Mouse (Mus musculus) cerebellum, postnatal 10 days (tissue): ENCODE data around the gene Kif1b.

Experiments used
- DNase-seq, 2 experiments: peaks; one replicate each; pipeline ENCODE4 v3.0.0; 2021; ENCODE audit warnings: mixed read lengths in 2 of 2

Gene Kif1b

DNA sequence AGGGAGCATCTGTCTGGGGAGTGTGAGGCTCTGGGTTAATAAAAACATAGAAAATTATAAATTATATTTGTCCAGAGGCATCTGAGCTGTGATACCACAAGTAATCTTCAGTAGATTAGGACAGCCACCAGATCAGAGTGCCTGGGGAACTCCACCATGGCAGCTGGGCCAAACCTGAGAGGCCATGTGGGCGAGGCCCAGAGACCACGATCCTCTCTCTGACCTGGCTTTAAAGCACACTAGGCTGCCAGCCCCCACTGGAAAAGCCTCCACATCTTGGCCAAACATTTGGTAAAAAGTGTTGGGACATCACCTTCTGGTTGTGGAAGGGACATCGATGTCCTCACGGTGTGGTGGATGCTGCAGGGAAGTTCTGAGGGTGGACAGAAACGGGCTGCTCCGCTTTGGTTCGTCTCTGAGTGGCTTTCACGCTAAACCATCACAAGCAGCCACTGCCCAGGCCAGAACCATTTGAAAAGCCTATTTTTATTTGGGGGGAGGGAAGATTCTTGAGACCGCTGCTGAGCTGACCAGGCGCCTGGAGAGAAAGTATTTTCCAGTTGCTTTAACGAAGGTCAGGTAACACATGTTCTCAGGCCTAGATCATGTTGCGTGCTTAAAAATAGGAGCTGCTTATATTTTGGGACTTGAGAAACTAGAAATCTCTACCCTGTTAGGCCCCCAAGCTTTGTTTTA is 6.2 kb upstream of the Kif1b start:
- DNase-seq: peak in 1 of 2 experiments; percentile 33

GRCm38 (mm10) chr4:149311996-149312395 is 4.5 kb upstream of the Kif1b start:
- DNase-seq: no peak

DNA sequence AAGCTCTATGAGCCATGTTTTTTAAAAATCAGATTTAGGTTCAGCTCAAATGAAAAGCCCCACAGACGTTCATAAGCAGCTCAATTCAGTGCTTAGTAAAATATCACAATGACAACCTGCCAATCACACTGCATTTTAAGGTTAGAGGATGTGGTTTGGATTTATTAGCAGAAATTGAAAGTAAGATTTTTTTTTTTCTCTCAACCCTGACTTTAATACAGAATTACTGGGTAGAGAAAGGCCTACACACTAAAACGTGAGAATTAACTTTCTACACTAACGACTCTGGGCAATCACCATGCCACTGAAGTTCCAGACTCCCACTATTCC is 963 bp upstream of the Kif1b start:
- no peak for DNase-seq

- peak; percentile 95 to 97 for DNase-seq
Observed at GRCm38 (mm10) chr4:149306712-149307595, 539 bp downstream of the Kif1b start.

DNA sequence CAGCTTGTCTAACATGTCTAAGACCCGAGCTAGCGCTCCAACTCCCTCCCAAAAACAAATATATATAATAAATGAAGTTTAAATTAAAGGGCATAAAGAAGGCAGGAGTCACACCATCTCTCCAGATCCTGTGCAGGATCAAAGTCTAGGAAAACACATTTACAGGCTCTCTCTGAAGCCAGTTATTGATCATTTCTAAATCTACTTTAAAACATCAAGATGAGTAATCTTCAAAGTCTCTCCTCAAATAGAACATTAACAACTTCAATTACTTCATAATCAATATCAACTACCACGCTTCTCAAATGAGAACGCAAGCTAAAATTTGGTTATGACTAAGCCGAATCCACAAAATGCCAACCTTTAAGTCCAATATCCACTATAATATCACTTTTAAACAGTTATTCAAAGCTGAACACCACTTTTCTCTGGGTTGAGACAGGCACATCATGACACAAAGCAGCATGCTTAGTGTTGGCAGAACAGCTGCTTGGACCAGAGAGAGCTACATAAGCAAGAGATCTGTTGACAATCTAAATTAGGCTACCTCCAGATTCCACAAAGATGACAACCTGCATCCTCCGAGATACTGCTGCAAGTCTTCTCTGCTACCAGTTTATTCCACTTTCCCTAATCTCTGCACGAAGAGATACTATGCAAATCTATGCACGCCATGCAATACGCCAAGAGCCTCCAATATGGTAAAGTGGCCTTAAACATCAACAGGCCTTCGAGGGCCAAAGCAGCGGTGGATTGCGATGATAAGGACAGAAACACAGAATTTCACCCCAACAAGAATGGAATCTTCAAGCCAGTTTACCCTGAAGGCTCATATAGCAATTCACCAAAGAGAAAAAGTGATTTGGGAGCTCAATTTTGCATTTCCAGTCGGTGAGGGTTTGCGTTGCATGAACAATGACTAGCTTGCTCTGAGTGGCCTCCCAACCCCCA is 1.5 kb downstream of the Kif1b start:
- DNase-seq: no peak

DNA sequence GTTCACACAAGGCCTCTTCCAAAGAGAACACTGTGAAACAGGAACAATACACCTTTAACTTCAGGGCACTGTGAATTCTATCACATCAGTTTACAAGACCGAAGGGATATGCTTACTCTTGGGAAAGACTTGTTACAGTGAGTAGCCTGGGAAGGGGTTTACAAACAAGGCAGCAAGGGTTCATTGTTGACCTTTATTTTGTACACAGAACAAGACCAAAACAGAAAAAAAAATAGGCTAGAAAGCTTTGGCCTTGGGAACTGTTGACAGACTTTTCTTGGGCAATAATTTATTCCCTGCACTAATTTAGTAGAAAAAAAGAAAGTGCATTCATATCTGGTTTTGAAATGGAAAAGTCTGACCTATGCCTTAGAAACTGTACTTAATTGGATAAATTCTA is 3.0 kb downstream of the Kif1b start:
- no peak for DNase-seq

DNA sequence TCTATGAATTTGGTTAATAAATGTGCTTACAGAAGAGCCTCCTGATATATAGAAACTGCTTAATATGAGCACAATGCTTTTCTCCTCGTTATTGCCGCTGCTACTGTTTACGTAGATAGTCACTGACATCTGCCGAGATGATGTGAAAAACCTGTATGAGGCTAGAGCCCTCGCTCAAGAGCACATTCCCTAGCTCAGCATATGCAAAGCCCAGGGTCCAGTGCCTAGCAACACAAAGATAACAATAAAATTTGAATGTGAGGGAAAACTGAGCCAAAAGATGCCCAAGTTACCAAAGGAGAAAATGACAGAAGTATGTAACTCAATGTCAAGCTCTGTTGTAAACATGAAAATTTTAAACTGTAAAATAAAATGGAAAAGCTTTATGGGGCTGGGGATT is 4.0 kb downstream of the Kif1b start:
- DNase-seq: no peak

- no peak for DNase-seq
Observed at GRCm38 (mm10) chr4:149302751-149303150, 4.7 kb downstream of the Kif1b start.

- no peak for DNase-seq
Observed at GRCm38 (mm10) chr4:149302136-149302535, 5.4 kb downstream of the Kif1b start.

GRCm38 (mm10) chr4:149296501-149296900 is 11.0 kb downstream of the Kif1b start:
- DNase-seq: no peak

GRCm38 (mm10) chr4:149292984-149293383 is 14.5 kb downstream of the Kif1b start:
- DNase-seq: peak; percentile 77 to 85

- no peak for DNase-seq
Observed at GRCm38 (mm10) chr4:149291061-149291460, 16.4 kb downstream of the Kif1b start.

GRCm38 (mm10) chr4:149290157-149290750 is 17.2 kb downstream of the Kif1b start:
- no peak for DNase-seq

- no peak for DNase-seq
Observed at GRCm38 (mm10) chr4:149286287-149287137, 21.0 kb downstream of the Kif1b start.

GRCm38 (mm10) chr4:149285691-149286090 is 21.8 kb downstream of the Kif1b start:
- DNase-seq: no peak

DNA sequence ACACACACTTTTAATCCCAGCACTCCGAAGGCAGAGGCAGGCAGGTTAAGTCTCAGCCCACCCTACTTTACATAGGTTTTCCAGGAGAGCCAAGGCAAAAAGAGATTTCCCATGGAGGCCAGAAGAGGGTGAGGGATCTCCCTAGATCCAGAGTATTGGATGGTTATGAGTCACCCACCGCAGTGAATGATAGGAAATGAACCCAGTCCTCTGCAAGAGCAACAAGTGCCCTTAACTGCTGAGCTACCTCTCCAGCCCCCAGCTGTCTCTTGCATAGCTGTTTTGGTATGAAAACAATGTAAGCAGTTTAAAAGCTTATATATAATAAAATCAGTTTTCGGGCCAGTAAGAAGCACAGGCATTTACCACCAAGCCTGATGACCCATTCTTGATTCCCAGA is 24.5 kb downstream of the Kif1b start:
- no peak for DNase-seq

DNA sequence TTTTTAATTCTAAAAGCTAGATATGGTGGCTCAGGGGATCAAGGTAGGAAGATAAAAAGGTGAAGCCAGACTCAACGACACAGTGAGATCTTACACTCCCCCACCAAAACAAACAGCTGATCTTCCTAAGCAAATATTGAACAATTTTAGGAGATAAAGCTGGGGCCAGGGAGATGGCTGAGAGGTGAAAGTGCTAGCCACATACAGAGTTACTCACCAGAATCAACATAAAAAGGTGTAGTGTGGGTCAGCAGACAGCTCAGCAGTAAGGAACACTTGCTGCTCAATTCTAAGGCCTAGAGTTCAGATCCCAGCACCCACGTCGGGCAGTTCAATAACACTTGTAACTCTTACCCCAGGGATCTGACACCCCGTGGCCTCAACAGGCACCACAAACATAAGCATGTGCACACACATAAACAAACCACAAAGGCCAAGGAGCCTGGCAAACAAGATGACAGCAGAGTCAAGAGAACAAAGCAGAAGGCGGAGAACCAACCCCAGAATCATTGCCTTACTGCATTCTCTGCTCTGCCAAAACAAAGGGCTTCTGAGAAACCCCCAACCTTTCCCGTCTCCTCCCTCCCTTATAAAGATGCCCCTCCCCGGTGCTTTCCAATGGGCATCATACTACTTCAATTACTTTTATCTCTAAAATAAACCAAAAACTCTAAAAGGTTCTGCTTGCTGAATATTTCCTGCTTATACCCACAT is 25.3 kb downstream of the Kif1b start:
- no peak for DNase-seq

- DNase-seq: no peak
Observed at GRCm38 (mm10) chr4:149277571-149277970, 29.9 kb downstream of the Kif1b start.

DNA sequence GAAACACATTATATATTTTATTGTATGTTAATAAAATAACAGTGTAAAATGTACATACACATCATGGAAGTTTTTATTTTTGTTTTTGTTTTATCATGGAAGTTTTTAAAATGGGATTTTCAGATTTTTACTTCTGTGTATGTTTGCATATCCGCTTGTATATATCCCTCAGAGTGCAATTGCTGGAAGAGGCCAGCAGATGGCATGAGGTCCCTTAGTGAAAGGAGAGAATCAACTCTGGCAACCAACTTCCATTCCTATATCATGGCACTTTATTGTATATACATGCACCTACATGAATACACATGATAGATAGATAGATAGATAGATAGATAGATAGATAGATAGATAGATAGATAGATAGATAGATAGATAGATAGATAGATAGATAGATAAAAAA is 34.4 kb downstream of the Kif1b start:
- peak; percentile 47 to 59 for DNase-seq

DNA sequence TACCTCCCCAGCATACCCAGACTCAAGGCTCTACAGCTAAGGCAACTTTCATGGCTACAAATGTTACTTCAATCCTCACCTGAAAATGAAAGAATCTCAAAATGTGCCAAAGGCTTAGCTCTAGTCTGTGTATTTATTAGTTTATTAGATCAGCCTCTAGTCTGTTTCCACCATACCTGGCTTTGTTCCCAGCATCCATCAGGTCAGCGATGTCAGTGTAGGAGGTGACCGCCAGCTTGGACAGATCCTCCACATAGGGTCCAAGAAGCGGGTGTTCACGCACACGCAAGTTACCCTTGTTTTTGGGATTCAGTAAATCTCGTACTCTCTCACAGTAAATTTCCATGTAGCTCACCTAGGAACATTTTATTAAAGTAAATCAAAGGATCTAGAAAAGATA is 37.0 kb downstream of the Kif1b start:
- DNase-seq: no peak

DNA sequence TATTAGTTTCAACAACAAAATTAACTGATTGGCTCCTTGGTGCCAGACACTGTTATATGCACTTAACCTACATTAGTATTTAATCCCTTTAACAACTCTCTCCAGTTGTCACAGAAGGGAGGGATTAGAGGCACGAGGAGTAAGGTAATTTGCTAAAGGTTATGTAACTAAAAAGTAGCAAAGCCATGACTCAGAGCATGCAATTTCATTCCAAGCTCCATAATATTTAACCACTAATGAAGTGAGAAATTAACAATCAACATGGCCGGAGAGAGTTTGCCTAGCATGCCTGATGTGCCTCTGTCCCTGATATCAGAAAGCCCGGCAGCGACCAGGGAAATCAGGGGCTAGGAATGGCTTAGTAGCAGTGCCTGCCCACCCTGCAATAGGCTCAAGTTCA is 38.5 kb downstream of the Kif1b start:
- DNase-seq: no peak
